Mouse (Mus musculus) kidney, adult 2 months (tissue): ENCODE measurements around the gene Zfp618. TPM values are rescaled to one million over a fixed set of nuclear protein-coding genes. Genes with fewer than 3 reads are reported as not detected.

ENCODE experiments used
- DNase-seq: peaks from one replicate; pipeline ENCODE4 v3.0.0; 2021
- H3K27ac ChIP-seq: fragments of 200-500 bp; 2 replicates; pipeline ENCODE4 v1.5.1; 2012; ENCODE audit warnings: low read depth, low read length, control low read depth, inconsistent platforms; ENCODE audit not compliant: insufficient read depth
- H3K27me3 ChIP-seq: fragments of 200-500 bp; replicated peaks from 2 replicates; pipeline ENCODE4 v1.6.1; 2012; ENCODE audit warnings: mild to moderate bottlenecking, moderate library complexity, low read length, inconsistent platforms; ENCODE audit not compliant: control insufficient read depth, insufficient read depth
- H3K36me3 ChIP-seq: fragments of 200-500 bp; 2 replicates; pipeline ENCODE4 v1.6.1; 2012; ENCODE audit warnings: mild to moderate bottlenecking, moderate library complexity, low read length, inconsistent platforms; ENCODE audit not compliant: control insufficient read depth, insufficient read depth
- H3K4me1 ChIP-seq: fragments of 200-500 bp; 2 replicates; pipeline ENCODE4 v1.6.1; 2011; ENCODE audit warnings: low read length; ENCODE audit not compliant: control insufficient read depth, insufficient read depth
- H3K4me3 ChIP-seq: fragments of 200-500 bp; 2 replicates; pipeline ENCODE4 v1.5.1; 2011; ENCODE audit warnings: mild to moderate bottlenecking, low read depth, low read length, control low read depth; ENCODE audit not compliant: insufficient read depth
- CTCF ChIP-seq: fragments of 200-500 bp; conservative IDR thresholded peaks from 2 replicates; pipeline ENCODE4 v1.5.1; 2011; ENCODE audit warnings: low read depth, mild to moderate bottlenecking, control low read depth, low read length, moderate library complexity, mixed read lengths; ENCODE audit not compliant: insufficient read depth, insufficient read length
- POLR2A ChIP-seq: fragments of 200-500 bp; IDR thresholded peaks from one replicate; pipeline ENCODE4 v1.6.1; 2011; ENCODE audit warnings: low read depth, low read length, control low read depth
- WGBS: fragments of 180-500 bp; shearing (Covaris S2); methylation state at CpG from one replicate; pipeline ENCODE4 v1.1.7; 2018; 5-methylcytosine and 5-hydroxymethylcytosine counted together
- polyA plus RNA-seq: library from polyadenylated mRNA; depleted of rRNA; stranded (reverse); fragments of >200 nt; gene quantifications from 2 replicates; pipeline ENCODE4 v1.2.3, GENCODE M21; 2012

The Zfp618 gene
- polyA plus RNA-seq, 1 experiment, result 7.7 TPM

DNA sequence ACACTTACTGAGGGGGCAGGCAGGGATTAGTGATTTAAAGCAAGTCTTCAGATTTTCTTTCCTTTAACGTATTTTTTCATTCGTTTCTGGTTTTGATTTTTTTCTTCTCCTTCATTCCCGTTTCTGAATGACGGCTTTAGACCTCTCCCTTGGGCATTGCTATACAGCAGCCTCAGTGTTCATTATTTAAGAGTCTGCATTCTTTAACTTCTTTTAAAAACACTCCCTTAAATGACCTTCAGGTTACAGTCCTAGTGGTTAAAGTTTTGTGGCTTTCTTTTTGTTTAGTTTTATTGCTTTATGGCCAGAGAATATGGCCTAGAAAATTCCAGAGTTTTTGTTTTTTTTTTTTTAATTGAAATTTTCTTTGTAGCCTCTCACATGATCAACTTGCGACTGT, 64.8 kb downstream of the Zfp618 start:
- no peaks in the 10 kb centered on the region for H3K27me3 ChIP-seq
- no peak for DNase-seq
- H3K36me3 ChIP-seq, result no peaks in the 10 kb centered on the region
- H3K27ac ChIP-seq, result no peak overlapping the region
- WGBS, result 41% methylated on average over 5 of the region's 5 CpGs
- no peak overlapping the region for H3K4me3 ChIP-seq
- H3K4me1 ChIP-seq, result peaks cover 24% of the 10 kb centered on the region
- TF ChIP-seq CTCF, result no peak
- TF ChIP-seq POLR2A, result no peak

DNA sequence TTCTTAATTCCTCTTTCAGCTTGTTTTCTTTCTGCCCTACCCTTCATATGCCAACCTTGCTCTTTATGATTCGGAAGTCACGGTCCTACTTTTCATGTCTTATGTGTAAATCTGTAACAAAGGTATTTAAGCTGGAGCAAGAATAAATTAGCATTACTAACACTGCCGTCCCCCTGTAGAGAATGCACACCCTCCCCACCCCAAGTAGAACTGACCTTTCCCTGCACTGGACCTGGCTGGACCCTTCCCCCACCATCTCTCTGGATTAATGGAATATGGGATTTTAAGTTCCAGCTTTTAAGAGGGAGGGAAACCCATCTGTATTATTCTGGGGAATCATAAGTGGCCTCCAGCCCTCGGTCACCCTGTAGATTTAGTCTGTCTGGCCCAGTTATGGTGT, 65.9 kb downstream of the Zfp618 start:
- no peaks in the 10 kb centered on the region for H3K27me3 ChIP-seq
- 59% methylated on average over 4 of the region's 4 CpGs for WGBS
- no peak for DNase-seq
- no peak overlapping the region for H3K4me3 ChIP-seq
- peaks cover 21% of the 10 kb centered on the region for H3K4me1 ChIP-seq
- peak overlapping the region; percentile 66 for H3K27ac ChIP-seq
- H3K36me3 ChIP-seq, result no peaks in the 10 kb centered on the region
- TF ChIP-seq CTCF, result no peak
- TF ChIP-seq POLR2A, result no peak

DNA sequence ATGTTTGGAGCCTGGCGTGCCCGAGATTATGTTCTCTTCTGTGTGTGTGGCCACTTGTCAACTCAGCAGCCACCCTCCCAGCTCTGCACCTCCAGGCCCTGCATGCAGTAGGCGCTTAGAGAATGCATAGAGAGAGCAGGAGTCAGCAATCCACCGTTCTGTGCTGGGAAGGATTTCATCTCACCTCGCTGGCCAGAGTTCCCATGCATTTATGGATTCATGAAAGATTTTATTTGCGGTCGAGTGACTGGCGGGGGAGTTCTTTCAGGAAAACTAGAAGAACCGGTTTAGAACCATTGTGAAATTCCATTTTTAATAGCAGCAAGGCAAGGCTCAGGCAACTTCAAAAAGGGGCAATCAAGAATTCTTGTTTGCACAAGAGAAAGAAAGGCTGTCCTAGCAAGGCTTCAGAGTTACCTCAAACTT, 67.2 kb downstream of the Zfp618 start:
- no peaks in the 10 kb centered on the region for H3K27me3 ChIP-seq
- H3K27ac ChIP-seq, result peak overlapping the region; percentile 66
- no peaks in the 10 kb centered on the region for H3K36me3 ChIP-seq
- TF ChIP-seq POLR2A (no peak), CTCF (no peak)
- H3K4me1 ChIP-seq, result peaks cover 13% of the 10 kb centered on the region
- H3K4me3 ChIP-seq, result no peak overlapping the region
- 54% methylated on average over 9 of the region's 9 CpGs for WGBS
- peak; percentile 74 for DNase-seq

DNA sequence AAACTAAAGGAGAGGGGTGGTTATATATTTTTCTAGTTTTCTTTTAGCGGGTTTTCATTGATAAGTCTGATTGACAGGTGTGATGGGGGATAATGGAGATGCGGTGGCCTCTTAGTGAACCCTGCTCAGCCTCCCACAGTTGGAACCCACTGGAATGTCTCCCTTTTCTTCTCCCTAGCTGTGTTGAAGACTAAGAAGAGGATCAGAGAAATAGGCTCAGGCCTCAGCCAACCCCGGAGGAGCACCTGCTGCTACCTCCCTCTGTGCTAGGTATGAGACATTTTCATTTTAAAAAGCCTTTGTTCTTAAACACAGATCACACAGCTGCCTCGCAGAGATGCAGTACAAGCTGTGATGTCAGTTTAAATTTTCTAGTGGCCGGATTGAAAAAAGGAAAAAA, 68.4 kb downstream of the Zfp618 start:
- Histone ChIP-seq H3K36me3 (no peaks in the 10 kb centered on the region), H3K4me3 (no peak overlapping the region), H3K27me3 (no peaks in the 10 kb centered on the region), H3K4me1 (peaks cover 16% of the 10 kb centered on the region), H3K27ac (no peak overlapping the region)
- 73% methylated on average over 5 of the region's 5 CpGs for WGBS
- TF ChIP-seq CTCF (no peak), POLR2A (no peak)
- DNase-seq, result no peak

DNA sequence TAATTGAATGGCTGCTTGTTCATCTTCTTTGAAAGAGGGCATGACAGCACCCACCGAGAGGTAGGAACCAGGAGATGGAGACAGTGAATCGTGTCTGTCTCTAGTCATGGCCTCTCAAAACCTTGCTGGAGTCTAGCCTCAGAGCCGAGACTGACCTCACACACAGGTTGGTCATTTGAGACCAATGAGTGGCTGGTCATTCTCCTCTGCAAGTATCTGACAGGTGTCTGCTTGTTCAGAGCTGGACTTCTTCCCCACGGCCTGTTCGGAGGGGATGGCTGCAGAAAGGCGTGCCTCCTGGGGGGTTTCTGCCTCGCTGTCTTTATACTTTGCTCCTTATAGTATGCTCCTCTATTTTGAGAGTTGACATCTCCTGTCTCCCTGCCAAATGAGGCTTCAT, 70.6 kb downstream of the Zfp618 start:
- no peak for TF ChIP-seq CTCF
- TF ChIP-seq POLR2A, result no peak
- H3K4me1 ChIP-seq, result peaks cover 16% of the 10 kb centered on the region
- no peaks in the 10 kb centered on the region for H3K36me3 ChIP-seq
- H3K27ac ChIP-seq, result no peak overlapping the region
- H3K4me3 ChIP-seq, result no peak overlapping the region
- DNase-seq, result no peak
- WGBS, result 85% methylated on average over 7 of the region's 7 CpGs
- H3K27me3 ChIP-seq, result no peaks in the 10 kb centered on the region

DNA sequence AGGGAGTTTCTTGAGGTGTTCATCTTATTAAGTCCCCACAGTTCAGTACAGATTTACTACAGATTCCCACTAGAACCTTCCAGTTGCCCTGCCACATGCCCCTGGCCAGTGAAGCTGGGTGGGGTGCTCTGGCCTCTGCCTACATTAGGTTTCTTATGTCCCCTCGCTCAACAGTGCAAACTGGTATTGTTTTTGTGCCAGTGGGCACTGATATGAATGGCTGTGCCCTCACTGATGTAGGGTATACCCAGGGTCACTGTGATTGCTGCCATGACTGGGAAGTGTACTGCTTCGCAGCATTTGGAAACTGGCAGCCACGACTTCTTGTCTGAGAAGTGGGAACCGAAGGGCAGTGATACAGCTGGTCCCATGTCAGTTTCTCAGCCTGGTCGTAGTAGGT, 71.4 kb downstream of the Zfp618 start:
- H3K27me3 ChIP-seq, result no peaks in the 10 kb centered on the region
- no peak for DNase-seq
- WGBS, result 93% methylated on average over 5 of the region's 5 CpGs
- no peaks in the 10 kb centered on the region for H3K36me3 ChIP-seq
- peaks cover 15% of the 10 kb centered on the region for H3K4me1 ChIP-seq
- H3K27ac ChIP-seq, result no peak overlapping the region
- no peak for TF ChIP-seq CTCF
- TF ChIP-seq POLR2A, result no peak
- H3K4me3 ChIP-seq, result no peak overlapping the region

DNA sequence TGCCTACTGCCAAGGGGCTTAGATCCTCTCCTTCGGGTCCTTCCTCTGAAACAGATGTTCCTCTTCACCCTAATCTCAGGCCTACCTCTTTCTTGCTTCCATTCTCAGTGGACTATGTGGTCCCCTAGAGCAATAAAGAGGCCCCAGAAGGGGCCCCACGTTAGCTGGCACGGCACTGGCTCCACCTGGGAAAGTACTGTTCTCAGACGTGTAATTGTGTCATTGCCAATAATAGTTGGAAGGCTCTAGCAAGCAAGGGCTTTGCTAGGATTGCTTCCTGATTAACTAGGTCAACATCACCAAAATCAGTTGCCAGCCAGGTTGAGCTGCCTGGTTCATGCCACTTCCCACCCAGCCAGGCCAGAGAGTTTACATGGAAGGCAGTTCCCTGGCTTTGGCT, 72.2 kb downstream of the Zfp618 start:
- no peaks in the 10 kb centered on the region for H3K27me3 ChIP-seq
- no peak for DNase-seq
- H3K27ac ChIP-seq, result no peak overlapping the region
- 58% methylated on average over 4 of the region's 4 CpGs for WGBS
- no peaks in the 10 kb centered on the region for H3K36me3 ChIP-seq
- H3K4me1 ChIP-seq, result peaks cover 12% of the 10 kb centered on the region
- H3K4me3 ChIP-seq, result no peak overlapping the region
- TF ChIP-seq CTCF, result no peak
- TF ChIP-seq POLR2A, result no peak

DNA sequence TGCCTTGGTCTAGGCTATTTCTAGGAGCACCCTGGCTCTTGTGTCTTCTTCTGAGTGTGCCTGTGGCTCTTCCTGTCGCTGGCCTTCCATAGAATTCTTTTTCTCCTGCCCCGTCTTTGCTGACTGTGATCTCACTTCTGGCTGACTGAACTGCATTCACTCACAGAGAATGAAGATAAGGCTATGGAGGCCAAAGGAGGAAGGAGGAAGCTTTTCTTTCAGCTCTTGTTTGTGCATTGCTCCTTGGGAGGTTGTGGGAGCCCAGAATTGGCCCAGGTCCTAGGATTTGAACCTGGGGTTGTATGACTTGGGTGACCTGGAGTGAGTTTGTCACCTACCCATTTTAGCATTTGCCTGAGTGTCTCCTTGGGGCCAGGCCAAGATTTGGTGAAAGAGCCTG, 72.9 kb downstream of the Zfp618 start:
- H3K4me1 ChIP-seq, result peaks cover 8% of the 10 kb centered on the region
- H3K4me3 ChIP-seq, result no peak overlapping the region
- TF ChIP-seq CTCF (no peak), POLR2A (no peak)
- no peaks in the 10 kb centered on the region for H3K27me3 ChIP-seq
- H3K27ac ChIP-seq, result no peak overlapping the region; the same call in 1 of the 2 replicates
- 88% methylated on average over 2 of the region's 2 CpGs for WGBS
- no peak for DNase-seq
- no peaks in the 10 kb centered on the region for H3K36me3 ChIP-seq
